Mouse (Mus musculus): Measurements from ENCODE around the gene Prkn.
A peak's percentile ranks its signal among the peaks of the same experiment; 100 is the strongest.

The Prkn gene

GRCm38 (mm10) chr17:11910668-11911398 is 1070.6 kb downstream of the Prkn start:
- no peak for DNase-seq (ENCODE audit: low read depth, low spot score)

DNA sequence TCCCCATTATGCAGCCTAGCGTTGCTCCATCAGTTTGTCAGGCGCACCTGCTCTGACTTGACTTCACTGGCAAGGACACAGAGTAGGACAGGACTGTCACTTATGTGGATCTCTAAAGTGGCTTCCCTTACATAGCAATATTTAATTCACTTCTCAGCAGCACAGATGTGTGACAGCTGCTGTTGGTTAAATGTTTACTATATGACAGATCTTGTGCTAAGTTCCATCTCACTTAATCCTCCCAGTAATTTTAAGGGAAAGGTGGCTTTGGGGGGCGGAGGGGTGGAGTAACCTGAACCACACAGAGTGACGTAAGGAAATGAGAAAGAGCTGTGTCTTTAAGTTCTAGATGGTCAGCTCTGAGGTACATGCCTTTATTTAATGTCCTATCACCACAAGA is 1072.0 kb downstream of the Prkn start:
- no peak for DNase-seq (ENCODE audit: low read depth, low spot score)

DNA sequence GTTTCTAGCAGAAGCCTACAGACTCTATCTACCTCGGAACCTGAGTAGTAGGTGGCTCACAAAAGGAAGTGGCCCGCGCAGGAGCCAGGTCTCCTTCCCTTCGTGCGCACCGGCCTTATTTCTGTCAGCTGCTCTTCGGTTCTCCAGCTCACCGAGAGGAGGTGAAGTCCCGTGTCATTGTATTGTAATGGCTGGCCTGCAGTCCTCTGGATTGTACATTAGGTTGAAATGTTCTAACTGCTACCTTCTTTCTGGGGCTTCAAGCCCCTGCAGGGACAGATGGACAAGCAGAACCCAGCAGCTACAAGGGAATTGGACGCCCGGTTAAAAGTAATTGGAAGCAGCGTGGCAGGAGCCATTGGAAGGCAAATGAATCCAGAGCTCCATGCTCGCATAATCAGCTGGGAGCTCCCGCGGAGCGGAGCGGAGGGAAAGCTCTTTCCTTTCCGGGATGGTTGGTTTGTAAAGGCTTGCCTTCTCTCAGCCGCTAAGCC is 1072.7 kb downstream of the Prkn start:
- DNase-seq (ENCODE audit: low read depth, low spot score), result no peak

- DNase-seq (ENCODE audit: low read depth, low spot score), result no peak
These were observed 1073.4 kb downstream of the Prkn start for GRCm38 (mm10) chr17:11913620-11914019.

DNA sequence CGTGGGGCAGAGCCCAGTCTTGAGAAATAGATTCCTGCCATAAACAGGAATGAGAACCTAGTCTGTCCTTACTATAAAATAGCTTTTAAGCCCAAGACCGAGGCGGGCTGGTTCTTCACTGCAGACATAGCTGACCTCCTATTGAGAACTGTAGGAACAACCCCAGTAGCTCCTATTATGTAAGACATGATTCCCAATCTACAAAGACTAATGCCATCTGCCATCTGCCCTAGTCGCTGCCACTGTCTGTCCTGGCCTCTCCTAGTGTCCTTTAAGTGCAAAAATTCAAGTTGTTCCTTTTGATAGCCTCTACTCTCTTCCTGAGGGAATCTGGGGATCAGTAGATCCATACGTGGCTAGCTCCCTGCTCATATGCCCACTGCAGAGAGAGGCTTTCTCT is 1074.3 kb downstream of the Prkn start:
- DNase-seq (ENCODE audit: low read depth, low spot score), result no peak

DNA sequence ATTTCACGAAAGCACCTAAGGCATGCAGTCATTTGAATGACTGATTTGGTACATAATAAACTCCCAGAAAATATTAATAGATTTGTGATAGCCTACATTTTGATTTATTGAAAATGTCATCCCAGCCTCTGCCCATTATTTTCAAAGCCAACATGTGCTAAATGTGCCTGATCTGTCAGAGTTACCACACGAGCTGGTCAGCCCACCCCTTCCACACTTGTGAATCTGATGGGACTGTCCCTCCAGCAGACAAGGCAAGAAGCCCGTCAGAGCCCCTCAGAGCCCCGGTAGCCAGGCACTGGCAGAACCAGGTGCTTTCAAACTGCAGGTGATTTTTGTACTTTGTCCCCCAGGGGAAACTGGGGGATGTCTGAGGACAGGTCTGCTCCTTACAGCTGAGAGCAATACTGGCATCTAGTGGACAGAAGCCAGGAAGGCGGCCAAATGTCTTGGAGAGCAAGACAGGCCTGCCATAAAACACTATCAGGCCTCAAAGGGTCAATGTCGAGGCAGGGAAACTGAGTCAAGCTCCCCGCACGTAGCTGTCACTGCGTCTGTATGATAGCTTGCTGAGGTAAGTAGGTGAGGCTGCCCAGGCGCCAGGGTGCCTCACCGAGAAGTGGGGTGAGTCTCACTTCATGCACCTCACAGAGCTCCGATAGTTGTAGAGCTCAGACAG is 1078.1 kb downstream of the Prkn start:
- DNase-seq (ENCODE audit: low read depth, low spot score), result no peak

DNA sequence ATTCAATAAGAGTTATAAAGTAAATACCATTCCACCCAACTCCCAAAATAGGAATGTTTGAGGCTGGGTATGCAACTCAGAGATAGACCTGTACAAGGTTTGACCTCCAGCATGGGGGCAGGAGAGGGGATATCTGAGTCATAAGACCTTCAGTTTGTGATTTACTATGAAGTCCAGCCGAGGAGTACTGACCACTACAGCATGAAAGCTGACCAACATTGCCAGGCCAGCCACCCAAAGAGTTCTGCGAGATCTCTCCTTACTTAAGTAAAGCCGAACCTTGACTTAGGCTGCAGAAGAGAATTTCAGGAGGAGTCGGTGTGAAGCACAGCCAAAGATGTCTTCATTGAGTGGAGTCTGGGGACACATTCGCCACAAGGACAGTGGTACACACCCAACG is 1079.4 kb downstream of the Prkn start:
- no peak for DNase-seq (ENCODE audit: low read depth, low spot score)

DNA sequence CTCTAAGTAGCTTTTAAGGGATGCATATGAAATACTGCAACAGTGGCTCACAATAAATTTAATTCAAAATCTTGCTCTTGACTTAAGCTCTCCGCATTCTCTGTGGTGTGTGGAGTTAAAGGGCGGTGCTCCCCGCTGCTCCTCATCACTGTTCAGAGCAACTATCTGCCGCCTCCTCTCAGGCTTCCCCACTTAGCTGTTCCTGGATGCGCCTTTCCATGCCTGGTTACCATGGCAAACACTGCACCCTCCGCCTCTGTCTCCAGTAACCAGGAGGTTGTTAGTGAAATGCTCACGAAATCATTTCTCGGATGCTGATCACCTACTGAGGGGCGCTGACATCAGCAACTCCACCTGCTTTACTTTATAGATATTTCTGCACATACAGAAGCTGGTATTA is 1080.8 kb downstream of the Prkn start:
- DNase-seq (ENCODE audit: low read depth, low spot score), result no peak

DNA sequence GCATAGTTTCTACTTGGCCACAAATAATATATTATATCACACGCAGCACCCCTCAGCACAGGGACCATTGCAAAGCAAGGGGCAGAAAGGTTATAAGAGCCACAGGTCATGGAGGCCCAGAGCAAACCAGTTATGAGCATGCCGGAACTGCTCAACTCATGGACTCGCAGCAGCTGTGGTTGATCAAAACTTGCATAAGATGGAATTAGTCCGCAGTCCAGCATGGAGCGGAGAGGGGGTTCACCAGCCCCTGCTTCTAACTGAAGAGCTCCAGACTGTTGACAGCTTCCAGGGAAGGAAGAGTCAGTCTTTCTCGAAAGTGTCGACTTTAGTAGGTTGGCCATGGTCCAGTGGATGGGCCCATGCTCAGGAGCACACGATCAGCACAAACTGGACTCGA is 1083.8 kb downstream of the Prkn start:
- no peak for DNase-seq (ENCODE audit: low read depth, low spot score)

DNA sequence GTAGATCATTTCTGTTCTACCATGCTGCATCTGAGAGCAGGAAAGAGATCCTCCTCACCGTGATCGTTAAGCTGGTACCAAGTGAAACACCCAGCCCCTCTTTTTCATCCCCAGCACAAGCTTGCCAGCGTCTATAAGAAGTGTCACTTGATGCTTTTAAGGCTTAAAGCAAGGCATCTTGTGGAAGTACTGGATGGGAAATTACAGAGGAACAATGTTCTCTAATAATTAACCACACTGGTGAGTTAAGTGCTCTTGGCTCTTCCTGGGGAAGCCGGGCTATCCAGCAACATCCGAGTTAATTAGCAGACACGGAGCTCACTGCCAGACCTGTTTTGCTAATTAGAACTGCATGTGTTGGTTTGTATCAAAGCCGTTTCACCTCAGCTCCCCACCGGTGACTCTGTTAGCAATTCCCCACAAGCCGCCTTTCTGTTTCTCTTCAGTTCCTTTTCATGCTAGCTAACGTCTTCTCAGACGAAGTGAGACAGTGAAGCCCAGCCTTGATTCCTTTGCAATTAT is 1086.7 kb downstream of the Prkn start:
- no peak for DNase-seq (ENCODE audit: low read depth, low spot score)

GRCm38 (mm10) chr17:11931641-11932040 is 1091.5 kb downstream of the Prkn start:
- DNase-seq (ENCODE audit: low read depth, low spot score), result no peak

GRCm38 (mm10) chr17:11933737-11934136 is 1093.6 kb downstream of the Prkn start:
- DNase-seq (ENCODE audit: low read depth, low spot score), result no peak

DNA sequence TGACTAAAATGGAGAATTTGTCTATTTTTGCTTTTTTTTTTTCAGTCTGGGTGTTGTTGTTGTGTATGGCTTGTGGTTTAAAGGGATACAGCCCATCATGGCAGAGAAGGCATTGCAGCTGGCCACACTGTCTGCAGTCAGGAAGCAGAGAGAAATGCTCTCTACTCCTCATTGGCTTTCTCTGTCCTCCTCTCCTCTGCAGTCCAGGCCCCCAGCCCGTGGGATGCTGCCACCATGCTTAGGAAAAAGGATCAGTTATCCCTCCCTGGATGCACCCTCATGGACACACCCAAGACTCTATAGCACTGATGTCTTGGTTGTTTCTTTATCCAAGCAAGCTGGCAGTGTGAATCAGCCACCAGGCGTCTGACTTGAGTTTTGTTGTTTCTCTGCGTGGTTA is 1107.3 kb downstream of the Prkn start:
- DNase-seq (ENCODE audit: low read depth, low spot score), result no peak

GRCm38 (mm10) chr17:11949551-11950197 is 1109.5 kb downstream of the Prkn start:
- DNase-seq (ENCODE audit: low read depth, low spot score), result no peak

DNA sequence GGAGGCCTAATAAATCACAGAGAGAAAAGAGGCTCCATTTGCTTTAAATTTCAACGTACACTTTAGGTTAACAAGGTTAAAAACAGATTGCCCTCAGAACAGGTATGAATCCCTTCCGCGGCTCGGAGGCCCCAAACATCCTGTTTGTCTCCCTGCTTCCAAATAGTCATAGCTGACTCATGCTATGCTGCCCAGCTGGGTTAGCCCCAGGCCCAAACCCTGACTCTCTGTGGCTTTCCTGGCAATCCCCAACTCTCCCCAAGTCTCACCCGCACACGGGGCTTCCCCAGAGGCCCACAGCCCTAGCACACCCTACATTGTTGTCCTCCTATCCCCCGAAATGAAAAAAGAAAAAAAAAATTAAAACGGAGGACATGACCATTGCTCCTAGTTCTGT is 1110.0 kb downstream of the Prkn start:
- no peak for DNase-seq (ENCODE audit: low read depth, low spot score)

GRCm38 (mm10) chr17:11955317-11955716 is 1115.1 kb downstream of the Prkn start:
- DNase-seq (ENCODE audit: low read depth, low spot score), result no peak

- no peak for DNase-seq (ENCODE audit: low read depth, low spot score)
These were observed 1120.3 kb downstream of the Prkn start for GRCm38 (mm10) chr17:11960492-11960891.

- DNase-seq (ENCODE audit: low read depth, low spot score), result no peak
These were observed 1122.6 kb downstream of the Prkn start for GRCm38 (mm10) chr17:11962808-11963207.

GRCm38 (mm10) chr17:11970160-11970559 is 1130.0 kb downstream of the Prkn start:
- no peak for DNase-seq (ENCODE audit: low read depth, low spot score)

DNA sequence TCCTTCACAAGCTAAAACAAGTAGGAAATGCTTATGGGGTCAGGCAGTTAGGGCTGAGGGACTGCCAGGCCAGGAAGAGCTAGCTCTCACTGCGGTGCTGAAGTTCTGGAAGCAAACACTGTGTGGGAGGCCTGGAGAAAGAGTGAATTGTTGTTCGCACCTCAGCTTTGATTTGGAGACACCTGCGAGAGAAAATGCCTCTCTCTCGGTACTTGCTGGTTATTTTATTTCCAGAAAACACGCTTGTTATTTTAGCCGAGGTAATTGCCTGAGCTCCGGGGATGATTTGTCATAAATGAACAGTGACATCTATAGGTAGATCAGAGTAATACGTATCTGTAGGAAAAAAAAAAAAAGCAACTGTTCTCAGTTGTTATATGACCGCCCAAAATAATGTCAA is 1132.4 kb downstream of the Prkn start:
- peak; percentile 54 for DNase-seq (ENCODE audit: low read depth, low spot score)

DNA sequence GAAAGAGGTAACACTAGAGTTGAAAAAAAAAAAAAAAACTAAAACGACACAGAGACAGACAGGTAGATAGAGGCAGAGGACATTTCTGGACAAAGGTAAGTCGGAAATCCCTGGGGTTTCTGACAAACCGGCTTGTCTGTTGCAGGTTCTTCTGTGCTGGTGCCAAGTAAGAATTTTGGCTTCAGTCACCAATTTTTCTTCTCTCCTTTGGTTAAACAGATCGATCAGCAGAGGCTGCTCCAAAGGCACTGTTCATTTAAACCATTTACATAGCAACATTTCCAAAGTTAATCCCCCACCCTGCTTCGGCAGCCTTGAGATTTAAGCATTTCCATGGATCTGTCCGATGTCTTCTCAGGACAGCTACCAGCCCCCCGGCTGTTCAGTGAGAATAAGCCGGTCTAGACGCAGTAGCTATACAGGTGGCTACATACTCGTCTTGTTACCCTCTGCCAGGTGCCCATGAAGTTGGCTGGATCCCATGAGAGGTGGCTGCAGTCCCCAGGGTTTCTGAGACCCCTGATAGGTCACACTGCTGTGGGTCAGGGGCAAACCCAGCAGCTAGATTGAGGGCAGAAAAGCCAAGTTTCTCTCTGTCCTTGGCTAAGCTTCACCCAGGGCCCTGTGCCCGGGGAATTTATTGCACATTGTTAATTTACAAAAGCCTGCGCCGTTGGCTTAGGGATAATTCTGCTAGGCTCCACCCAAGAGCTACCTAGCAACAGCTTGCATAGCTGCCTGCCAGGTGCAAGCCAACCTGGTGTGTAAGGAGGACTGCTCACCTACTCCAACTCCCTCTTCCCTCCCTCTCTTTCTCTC is 1133.0 kb downstream of the Prkn start:
- no peak for DNase-seq (ENCODE audit: low read depth, low spot score)

Data from brain, embryonic 18.5 days (tissue).